Mouse (Mus musculus) adrenal gland, postnatal 36 days (tissue): ENCODE data around the gene Ppp3ca. TPM values are rescaled to one million over a fixed set of nuclear protein-coding genes. Genes with fewer than 3 reads are reported as not detected.

ENCODE experiments used
- DNase-seq, 2 experiments: peaks; one replicate each; pipeline ENCODE4 v3.0.0; 2021; ENCODE audit warnings: mixed read lengths in 1 of 2
- total RNA-seq, 2 experiments: library from RNA; stranded (reverse); gene quantifications; 2 replicates each; pipeline ENCODE4 v1.2.3; 2021

Ppp3ca gene
- total RNA-seq, 2 experiments from 2014 or later: 35.1 to 67.2 TPM

DNA sequence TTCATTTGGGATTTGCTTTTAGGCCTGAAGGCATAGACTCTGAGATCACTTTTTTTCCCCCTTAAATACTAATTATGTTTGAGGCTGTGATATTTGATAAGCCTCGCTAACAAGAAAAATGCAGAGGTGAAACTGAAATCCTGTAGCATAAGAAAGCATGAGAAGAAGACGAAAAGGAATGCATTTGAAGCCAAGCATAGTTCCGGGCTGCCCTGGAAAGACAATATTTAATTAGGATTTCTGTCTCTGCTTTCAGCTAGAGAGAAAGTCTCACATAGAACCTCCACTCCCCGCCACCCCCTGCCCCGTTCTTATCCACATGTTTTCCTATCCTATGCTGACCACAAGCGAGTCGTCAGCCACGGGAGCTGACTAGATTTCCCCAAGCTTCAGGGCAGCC lies 241.4 kb downstream of the Ppp3ca start:
- no peak for DNase-seq

DNA sequence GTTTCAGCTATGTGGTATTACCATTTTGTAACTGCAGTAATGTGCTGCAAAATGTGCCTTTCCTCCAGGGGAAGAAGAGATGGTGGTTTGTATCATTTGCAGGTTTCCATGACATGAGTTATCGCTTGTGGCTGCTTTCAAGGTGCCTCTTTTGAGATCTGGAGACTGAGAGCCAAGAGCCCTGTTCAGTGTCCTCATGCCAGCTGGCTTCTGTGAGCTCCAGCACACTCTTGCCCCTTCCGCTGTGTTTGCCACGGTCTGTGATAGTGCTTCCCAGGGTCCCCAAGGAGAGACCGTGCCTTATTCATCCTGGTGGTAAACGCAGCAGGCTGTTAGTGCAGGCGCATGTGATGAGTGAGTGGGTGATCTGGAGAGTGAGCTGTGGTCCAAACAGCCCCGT lies 247.2 kb downstream of the Ppp3ca start:
- DNase-seq: no peak

DNA sequence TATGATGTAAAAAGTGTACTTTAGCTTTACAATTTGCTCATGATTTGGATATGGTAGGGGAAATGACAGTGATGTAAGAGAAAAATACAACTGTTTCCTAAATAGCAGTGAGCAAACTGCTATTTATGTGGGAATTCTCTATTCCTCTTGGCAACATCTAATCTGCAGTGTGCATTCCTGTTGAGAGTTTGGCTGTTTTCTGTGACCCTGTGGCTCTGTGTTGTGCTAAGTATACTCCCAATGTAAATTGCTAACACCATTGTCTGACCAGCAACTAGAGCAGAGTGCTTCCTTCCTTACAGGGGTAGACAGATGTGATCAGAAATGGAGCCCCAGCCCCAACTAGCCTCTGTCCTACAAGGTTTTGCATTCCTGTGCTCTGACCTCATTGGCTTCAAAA lies 263.1 kb downstream of the Ppp3ca start:
- no peak for DNase-seq

DNA sequence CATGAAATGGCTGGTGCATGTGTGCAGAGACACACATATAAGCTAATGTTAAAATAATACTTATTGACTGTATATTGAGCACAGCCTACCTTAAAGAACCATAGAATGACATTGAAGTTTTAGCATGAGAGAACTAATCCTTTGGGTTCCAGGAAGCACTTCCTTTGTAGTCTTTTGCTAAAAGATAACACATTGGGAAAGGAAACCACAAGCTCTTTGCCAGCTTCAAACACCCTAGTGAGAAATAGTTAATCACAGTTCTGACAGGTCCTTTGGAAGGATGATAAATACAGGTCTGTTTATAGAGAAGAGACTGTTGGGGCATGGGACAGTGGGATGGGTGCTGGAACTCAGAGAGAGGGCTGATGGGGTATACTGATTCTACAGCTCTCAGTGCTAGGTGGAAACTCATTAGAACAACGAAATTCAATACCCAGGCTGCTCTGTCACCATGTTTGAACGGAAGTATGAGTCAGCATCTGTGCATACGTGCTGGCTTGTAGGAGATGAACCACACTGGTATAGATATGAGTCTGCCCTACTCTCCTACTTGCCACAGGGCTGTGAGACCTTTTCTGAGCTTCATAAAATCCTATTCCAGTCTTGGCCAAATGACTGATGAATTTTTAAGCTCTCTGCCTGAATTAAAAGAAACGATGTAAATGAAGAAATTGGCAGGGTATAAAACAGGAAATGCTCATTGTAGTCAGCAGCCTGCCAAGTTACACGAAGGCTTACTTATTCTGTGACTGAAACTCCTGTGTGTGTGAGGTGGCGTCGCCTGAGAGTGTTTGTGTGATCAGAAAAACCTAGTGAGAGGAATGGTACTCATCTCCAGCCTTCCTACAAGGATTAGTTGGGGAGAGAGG lies 271.0 kb downstream of the Ppp3ca start:
- no peak for DNase-seq

DNA sequence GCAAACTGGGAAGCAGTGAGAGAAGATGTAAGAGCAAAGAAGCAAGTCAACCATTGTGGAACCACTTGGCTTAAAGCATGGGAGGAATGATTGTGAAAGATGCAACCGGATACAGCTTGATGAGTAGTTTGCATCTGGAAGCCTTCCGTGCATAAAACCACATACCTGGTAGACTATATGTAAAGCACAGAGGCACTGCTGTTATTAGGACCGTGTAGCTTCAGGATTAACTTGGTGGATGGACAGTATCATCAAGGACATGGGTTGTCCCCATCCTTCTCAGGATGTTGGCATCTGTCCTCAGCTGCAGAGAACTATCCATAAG lies 271.6 kb downstream of the Ppp3ca start:
- DNase-seq: no peak

DNA sequence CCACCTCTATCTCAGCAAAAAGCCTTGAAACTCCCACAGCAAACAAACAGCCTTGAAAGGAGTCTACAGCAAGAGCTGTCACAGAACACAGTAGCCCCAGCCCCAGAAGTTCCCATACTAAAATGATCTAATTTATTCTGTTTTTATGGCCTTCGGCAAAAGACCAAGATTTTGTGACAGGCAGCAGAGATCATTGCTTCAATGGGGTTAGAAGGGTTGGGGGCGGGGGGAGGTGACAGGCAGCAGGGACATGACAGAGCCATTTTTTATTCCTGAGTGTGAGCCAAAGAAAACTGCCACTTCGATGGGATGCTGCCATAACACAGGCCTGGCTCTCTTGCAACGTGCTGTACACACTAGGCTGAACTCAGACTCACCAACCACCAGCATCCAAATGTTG lies 275.6 kb downstream of the Ppp3ca start:
- DNase-seq: peak in 1 of 2 experiments; percentile 15

DNA sequence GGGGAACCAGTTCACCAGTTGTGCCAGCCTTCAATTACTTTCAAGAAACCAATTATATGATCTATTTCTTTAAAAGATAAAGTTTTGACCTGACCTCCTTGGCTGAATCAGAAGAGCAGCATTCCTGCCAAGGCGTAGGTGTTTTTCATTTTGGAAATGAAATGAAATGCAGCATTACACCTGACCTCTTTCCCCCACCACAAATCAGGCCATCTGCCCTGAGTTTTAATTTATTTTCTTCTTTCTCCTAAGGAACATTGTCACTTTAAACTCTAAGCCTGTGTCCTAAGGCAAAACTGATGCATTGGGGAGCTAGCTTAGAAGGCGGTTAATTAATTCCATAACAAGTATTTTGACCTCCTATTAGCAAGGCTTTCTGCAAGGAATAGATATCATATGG lies 276.7 kb downstream of the Ppp3ca start:
- DNase-seq: no peak

DNA sequence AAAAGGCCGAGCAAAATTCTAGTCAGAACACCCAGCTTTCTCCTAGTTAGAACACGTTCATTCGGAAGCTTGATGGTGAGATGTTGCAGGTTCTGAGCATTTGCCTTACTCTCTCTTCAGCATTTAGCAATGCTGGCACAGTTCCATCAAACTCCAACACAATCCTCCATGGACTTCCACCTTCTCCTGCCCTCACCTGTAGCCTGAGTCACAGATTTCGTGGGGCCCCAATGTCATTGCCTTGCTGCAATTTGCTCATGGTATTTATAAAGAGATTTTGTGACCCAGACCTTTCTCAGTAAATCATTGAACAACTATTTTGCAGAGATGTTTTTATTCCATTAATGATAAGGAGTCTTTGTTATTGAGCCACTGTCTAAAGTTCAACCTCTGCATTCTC lies 278.2 kb downstream of the Ppp3ca start:
- no peak for DNase-seq

DNA sequence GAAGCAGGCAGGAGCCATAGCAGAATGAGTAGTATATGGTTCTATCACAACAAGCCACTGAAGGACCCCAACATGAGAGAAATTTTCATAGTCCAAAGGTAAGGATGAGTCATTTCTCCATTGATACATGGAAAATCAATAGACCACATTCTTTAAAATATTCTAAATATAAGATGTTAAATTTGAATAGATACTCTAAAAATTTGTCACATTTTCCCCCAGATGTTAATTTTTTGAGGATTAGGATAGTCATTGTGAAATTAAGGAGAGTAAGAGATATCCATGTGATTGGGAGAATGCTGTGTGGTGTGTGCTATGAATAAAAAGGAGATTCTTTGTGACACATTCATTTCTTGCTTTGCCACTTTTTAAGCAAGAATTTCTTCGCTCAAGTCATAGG lies 281.9 kb downstream of the Ppp3ca start:
- no peak for DNase-seq

DNA sequence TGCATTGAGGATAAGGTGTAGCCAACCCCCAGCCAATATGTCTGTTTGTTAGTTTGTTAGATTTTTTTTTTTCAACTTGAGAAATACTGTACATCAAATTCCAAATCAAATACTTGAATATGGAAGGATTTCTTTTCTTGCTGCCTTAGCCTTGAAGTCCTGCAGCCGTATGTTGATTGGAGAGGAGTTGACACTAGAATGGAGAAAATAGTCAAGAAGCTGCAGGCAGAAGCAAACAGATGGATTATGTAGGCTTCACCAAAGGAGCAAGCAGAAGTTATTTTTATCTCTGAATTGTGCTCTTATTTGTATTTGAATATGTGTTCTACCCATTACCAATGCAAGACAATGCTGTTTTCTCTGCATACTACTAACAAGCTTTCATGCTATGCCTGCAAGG lies 282.9 kb downstream of the Ppp3ca start:
- no peak for DNase-seq

DNA sequence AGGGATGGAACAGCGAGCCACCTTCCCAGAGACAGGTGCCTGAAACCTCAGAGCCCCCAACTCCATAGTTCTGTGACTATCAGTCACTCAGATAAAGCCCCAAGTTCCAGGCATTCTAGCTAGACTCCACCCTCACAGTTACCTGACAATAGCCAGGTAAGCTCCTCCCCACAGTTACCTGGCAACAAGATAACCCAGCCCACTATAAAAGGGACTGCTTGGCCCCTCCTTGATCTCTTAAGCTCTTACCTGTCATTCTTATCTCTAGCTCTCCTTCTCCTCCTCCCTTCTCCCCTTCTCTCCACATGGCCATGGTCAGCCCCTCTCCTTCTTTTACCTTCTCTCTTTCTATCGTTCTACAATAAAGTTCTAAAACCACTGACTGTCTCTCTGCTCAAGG lies 285.1 kb downstream of the Ppp3ca start:
- no peak for DNase-seq

DNA sequence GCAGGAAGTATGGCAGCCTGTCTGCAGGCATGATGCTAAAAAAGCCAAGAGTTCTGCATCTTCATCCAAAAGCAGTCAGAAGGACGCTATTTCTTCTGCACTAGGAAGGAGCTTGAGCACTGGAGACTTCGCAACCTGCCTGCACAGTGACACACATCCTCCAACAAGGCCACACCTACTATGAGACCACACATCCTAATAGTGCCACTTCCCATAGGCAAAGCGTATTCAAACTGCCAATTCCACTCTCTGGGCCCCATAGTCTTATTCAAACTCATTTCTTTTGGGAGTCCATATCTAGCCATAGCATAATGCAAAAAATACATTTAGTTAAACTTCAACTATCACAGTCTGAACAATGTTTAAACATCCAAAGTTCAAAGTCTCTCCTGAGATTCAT lies 290.4 kb downstream of the Ppp3ca start:
- no peak for DNase-seq

DNA sequence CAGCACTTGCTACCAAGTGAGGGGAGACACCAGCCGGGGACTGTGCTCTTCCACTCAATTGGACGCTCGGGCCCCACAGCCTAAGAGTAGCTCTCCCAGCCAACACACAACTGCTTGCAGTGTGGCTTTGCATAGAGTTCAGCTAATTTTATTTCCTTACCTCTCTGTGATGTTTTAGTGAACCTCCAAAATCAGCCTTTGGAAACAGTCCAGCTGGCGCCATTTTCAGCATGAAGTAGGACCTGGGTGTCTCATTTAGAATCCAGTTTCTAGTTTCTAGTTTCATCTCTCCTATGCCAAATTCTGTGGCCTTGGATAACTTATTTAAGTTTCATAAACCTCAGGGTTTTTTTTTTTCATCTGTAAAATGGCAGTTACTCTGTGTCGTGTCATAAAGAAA lies 296.9 kb downstream of the Ppp3ca start:
- no peak for DNase-seq

DNA sequence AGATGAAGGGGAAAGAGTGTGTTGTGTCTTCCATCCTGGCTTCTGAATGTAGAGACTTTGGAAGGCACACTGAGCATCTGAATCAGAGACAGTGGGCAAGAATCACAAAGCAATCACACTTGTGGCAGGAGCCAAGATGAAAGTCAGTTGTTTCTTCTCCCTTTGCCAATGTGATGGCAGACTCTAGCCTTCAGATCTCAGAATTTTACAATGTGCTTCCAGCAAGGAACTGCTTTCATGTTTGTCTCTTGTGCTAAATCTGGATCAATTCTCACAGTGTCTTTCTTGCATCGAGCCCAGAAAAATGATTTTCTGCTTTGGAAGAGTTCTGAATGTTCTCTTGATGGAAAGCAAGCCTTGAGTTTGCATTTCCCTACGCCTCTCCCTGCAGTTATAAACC lies 297.6 kb downstream of the Ppp3ca start:
- no peak for DNase-seq

DNA sequence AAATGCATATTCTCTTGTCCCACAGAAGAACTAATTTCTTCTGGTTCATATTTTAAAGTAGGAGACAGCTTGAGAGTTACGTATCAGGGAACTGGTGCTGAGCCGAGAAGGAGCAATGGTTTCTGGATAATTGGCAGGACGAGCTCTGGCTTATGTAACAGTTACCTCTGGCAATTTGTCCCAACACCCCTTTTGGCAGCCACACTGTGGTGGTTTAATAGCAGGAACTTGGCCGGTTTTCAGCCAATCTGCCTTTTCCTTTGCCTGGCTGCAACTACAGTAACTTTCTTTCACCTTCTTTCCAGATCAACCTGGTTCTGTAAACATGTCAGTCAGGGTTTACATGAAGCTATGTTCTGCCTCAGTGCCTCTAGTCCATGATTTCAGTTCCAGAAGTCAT lies 299.9 kb downstream of the Ppp3ca start:
- DNase-seq: peak in 1 of 2 experiments; percentile 32

DNA sequence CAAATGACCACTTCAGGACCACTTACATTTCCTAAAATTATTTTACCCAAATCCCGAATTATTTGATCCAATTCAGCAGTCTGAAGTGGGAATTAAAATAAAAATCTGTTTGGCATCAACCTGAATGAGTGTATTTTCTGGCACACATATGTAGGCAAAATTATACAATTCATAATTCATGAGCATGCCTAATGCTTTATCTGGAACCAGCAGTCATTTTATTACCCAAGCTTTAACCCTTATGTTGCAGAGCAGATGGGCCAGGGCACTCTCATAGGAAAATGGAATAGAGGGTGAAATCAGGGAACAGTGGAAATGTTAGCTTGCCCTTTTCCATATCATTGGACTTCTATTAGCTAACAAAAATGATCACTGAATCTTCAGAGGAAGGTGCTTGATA lies 307.9 kb downstream of the Ppp3ca start:
- no peak for DNase-seq

DNA sequence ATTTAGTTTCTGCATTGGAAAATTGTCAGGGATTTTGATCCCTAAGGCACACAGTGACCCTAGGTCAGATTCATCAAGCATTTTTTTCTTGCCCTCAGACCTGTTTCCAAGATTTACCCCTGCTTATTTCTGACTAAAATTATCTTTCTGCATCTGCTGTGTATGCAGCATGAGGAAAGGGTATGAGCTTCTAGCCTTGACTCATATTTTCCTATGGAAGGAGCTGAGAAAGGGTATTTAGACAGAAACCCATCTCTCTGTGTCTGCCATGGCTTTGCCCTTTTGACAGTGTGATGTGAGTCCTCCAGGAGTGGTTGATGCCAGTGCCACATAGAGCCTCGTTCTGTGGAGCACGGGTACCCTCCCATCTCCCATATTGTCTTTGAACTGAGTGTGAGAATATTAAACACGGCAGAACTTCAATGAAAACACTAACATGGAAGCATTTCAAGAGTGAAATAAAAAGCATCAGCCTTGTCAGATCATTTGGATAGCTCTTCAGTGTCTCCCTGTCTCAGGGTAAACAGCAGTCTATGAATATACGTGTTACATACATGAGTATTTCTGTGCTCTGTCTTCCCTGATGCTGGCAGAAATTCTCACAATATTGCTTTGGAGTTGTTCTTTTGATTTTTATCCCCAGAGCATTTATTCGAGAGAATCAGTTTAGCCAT lies 311.1 kb downstream of the Ppp3ca start:
- no peak for DNase-seq

DNA sequence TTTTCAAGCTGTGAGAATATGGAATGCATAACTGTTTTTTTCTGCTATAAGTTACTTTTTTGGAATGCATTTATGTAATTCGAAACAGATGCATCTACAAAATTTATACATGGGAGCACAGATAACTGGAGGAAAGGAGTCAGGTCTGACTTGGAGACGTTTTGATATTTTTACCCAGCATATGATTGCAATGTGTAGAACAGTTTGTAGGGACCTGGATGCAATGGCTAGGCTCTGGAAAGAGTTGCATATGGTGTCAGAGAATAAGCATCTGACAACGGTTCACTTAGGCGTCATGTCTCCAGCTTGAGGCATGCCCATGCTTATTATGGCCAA lies 311.6 kb downstream of the Ppp3ca start:
- DNase-seq: no peak

DNA sequence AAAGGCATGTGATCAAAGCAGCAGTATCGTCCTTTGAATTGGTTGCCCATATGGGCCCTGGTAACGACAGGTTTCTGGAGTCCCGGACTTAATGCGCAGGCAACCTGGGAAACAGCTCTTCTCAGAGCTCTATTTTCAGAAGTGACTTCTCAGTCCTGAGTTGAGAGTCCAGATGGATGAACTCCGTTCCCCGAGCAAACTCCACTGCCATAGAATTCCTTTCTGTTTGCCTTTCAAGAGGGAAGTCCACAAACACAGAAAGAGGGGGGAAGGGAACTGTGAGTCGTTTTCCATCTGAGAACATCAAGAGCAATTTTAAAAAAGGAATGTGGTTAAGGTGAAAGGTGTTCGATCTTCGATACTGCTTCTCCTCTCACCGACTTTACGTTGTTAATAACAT lies 312.1 kb downstream of the Ppp3ca start:
- no peak for DNase-seq

DNA sequence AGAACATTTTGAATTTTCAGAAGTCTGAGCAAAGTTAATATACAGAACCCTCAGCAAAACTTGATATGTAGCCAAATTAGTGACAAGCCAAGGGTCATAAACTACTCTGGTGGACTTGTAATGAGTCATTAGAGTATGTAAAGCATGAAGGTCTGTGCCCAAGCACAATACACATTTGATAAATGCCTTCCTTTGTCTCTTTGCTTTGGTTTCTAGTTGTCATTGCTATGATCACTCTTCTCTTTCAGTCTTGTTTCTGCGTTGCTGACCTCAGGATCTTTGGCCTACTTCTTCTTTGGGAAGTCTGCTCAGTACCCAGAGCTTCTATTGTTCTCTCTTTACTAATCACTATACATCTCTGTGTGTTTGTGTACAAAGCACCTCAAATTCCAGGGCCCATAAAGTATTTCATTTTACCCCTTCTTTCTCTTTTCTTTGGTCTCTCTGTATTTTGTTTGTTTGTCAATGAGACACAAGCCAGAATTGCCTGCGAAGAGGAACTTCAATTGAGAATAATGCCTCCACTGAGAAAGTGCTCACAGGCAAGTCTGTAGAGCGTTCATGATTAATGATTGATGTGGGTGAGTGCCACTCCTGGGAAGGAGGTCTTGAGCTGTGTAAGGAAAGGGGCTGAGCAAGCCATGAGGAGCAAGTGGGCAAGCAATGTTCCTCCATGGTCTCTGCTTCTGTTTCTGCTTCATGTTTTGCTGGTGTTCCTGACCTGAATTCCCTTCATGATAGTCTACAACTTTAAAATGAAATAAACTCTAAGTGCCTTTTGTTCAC lies 316.4 kb downstream of the Ppp3ca start:
- no peak for DNase-seq
